Mouse (Mus musculus) cerebellum, adult 2 months (tissue): ENCODE results near the gene Kcnh1. TPM values are rescaled to one million over a fixed set of nuclear protein-coding genes. Genes with fewer than 3 reads are reported as not detected.
A peak's percentile ranks its signal among the peaks of the same experiment; 100 is the strongest.

Experiments used
- DNase-seq, 2 experiments: peaks; one replicate each; pipeline ENCODE4 v3.0.0; 2021
- H3K27ac ChIP-seq: fragments of 200-500 bp; 2 replicates; pipeline ENCODE4 v1.5.1; 2012; ENCODE audit warnings: low read length, control low read depth, inconsistent platforms; ENCODE audit not compliant: insufficient read depth
- H3K27me3 ChIP-seq: fragments of 200-500 bp; 2 replicates; pipeline ENCODE4 v1.6.1; 2012; ENCODE audit warnings: inconsistent platforms, mild to moderate bottlenecking, low read length, moderate library complexity; ENCODE audit not compliant: control insufficient read depth, insufficient read depth
- H3K4me1 ChIP-seq: fragments of 200-500 bp; 2 replicates; pipeline ENCODE4 v1.6.1; 2011; ENCODE audit warnings: low read length; ENCODE audit not compliant: control insufficient read depth, insufficient read depth
- H3K4me3 ChIP-seq: fragments of 200-500 bp; replicated peaks from 2 replicates; pipeline ENCODE3; 2011; ENCODE audit warnings: mild to moderate bottlenecking, low read depth, low read length, control low read depth; ENCODE audit not compliant: insufficient read depth
- CTCF ChIP-seq: fragments of 200-500 bp; IDR thresholded peaks from 2 replicates; pipeline ENCODE4 v1.5.1; 2011; ENCODE audit warnings: low read depth, mild to moderate bottlenecking, control low read depth, low read length, moderate library complexity, borderline replicate concordance; ENCODE audit not compliant: insufficient read depth
- POLR2A ChIP-seq: fragments of 200-500 bp; IDR thresholded peaks from 2 replicates; pipeline ENCODE4 v1.6.1; 2011; ENCODE audit warnings: low read length, control low read depth, borderline replicate concordance; ENCODE audit not compliant: insufficient read depth
- WGBS: fragments of 180-500 bp; shearing (Covaris S2); methylation state at CpG from one replicate; pipeline ENCODE4 v1.1.7; 2018; 5-methylcytosine and 5-hydroxymethylcytosine counted together
- polyA plus RNA-seq: library from polyadenylated mRNA; depleted of rRNA; stranded (reverse); fragments of >200 nt; gene quantifications from 2 replicates; pipeline ENCODE4 v1.2.3, GENCODE M21; 2012

Kcnh1 gene
- polyA plus RNA-seq, 1 experiment = 18.6 TPM

- Histone ChIP-seq H3K27ac (no peak overlapping the region), H3K27me3 (no peaks in the 10 kb centered on the region), H3K4me3 (no peak overlapping the region), H3K4me1 (peaks cover 11% of the 10 kb centered on the region)
- no peak for DNase-seq
- TF ChIP-seq CTCF = no peak
- no peak for TF ChIP-seq POLR2A
Measured at GRCm38 (mm10) chr1:192502835-192503234, 312.3 kb downstream of the Kcnh1 start.

- H3K4me3 ChIP-seq = no peak overlapping the region
- H3K27me3 ChIP-seq = no peaks in the 10 kb centered on the region
- peak; percentile 44 to 64 for DNase-seq
- WGBS = 9% methylated on average over 4 of the region's 4 CpGs
- no peak for TF ChIP-seq POLR2A
- no peak for TF ChIP-seq CTCF
- H3K4me1 ChIP-seq = peaks cover 14% of the 10 kb centered on the region
- no peak overlapping the region for H3K27ac ChIP-seq
Measured at GRCm38 (mm10) chr1:192503651-192504050, 313.1 kb downstream of the Kcnh1 start.

GRCm38 (mm10) chr1:192512821-192513220 is 322.2 kb downstream of the Kcnh1 start:
- Histone ChIP-seq H3K27me3 (no peaks in the 10 kb centered on the region), H3K4me1 (peaks cover 10% of the 10 kb centered on the region; the same call in 1 of the 2 replicates), H3K27ac (no peak overlapping the region), H3K4me3 (no peak overlapping the region)
- 97% methylated on average over 1 of the region's 1 CpGs for WGBS
- TF ChIP-seq CTCF (no peak), POLR2A (no peak)
- no peak for DNase-seq

GRCm38 (mm10) chr1:192515373-192515772 is 324.8 kb downstream of the Kcnh1 start:
- TF ChIP-seq POLR2A (no peak), CTCF (no peak)
- DNase-seq = no peak
- no peak overlapping the region for H3K4me3 ChIP-seq
- no peaks in the 10 kb centered on the region for H3K27me3 ChIP-seq
- WGBS = 86% methylated on average over 3 of the region's 3 CpGs
- H3K4me1 ChIP-seq = no peaks in the 10 kb centered on the region
- no peak overlapping the region for H3K27ac ChIP-seq

- no peak for DNase-seq
- H3K4me3 ChIP-seq = no peak overlapping the region
- WGBS = 95% methylated on average over 1 of the region's 1 CpGs
- no peaks in the 10 kb centered on the region for H3K27me3 ChIP-seq
- H3K4me1 ChIP-seq = no peaks in the 10 kb centered on the region
- H3K27ac ChIP-seq = no peak overlapping the region
- TF ChIP-seq CTCF (no peak), POLR2A (no peak)
Measured at GRCm38 (mm10) chr1:192519713-192520112, 329.1 kb downstream of the Kcnh1 start.

GRCm38 (mm10) chr1:192520836-192521435 is 330.4 kb downstream of the Kcnh1 start:
- Histone ChIP-seq H3K27me3 (no peaks in the 10 kb centered on the region), H3K27ac (no peak overlapping the region), H3K4me3 (no peak overlapping the region), H3K4me1 (no peaks in the 10 kb centered on the region)
- TF ChIP-seq CTCF (no peak), POLR2A (no peak)
- DNase-seq = no peak
- WGBS = 39% methylated on average over 13 of the region's 13 CpGs

GRCm38 (mm10) chr1:192522376-192523178 is 332.0 kb downstream of the Kcnh1 start:
- no peak for DNase-seq
- no peak overlapping the region for H3K4me3 ChIP-seq

More at GRCm38 (mm10) chr1:192522376-192523178, 332.0 kb downstream of the Kcnh1 start:
- Histone ChIP-seq H3K27me3 (no peaks in the 10 kb centered on the region), H3K4me1 (no peaks in the 10 kb centered on the region), H3K27ac (no peak overlapping the region)
- no peak for TF ChIP-seq POLR2A
- TF ChIP-seq CTCF = no peak
- 69% methylated on average over 12 of the region's 12 CpGs for WGBS
